In the genomic region with DNA sequence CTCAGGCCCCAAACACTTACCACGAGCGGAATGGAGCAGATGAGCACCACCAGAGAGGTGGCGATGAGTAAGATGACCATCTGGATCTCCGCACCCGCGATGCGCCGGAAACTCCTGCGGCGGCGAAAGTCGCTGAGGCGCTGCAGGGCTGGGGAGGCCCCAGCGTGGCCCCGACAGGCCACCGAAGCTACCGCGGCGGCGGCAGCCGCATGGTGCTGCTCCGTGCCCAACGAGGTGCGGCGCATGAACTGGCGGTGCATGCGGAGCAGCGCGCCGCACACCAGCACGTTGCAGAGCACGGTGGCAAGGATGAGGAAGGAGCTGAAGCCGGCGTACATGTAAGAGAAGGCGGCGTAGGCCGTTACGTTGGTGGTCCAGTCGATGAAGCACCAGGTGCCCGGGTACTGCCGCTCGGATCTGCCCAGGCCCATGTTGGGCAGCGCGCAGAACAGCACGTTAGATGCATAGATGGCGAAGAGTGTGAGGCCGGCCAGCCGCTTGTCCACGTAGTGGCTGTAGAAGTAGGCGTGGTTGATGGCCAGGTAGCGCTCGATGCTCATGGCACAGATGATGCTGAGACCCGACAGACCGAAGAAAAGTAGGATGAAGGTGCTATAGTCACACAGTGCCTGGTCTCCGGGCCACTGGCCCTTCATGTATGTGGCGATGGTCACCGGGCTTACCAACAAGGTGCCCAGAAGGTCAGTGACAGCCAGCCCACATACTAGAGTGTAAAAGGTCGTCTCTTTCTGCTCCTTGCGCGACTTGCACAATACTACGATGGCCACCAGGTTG, we compare ENCODE assay signal across 8 mouse cellular contexts. TPM values are rescaled to one million over a fixed set of nuclear protein-coding genes. Genes with fewer than 3 reads are reported as not detected.
DNase-seq lines count a peak whose midpoint lies in the region; ATAC-seq lines count a peak whose summit lies in the region.

No protein-coding gene starts in this region.

- H3K9me3 ChIP-seq in kidney, embryonic 15.5 days (replicated peaks), result no peaks in the 10 kb centered on the region
- H3K9me3 ChIP-seq in forebrain, embryonic 10.5 days, result no peaks in the 10 kb centered on the region
- no peaks in the 10 kb centered on the region for H3K9me3 ChIP-seq in hindbrain, embryonic 11.5 days (ENCODE audit: control insufficient read depth, low read length)
- no peaks in the 10 kb centered on the region for H3K9me3 ChIP-seq in liver, embryonic 13.5 days (replicated peaks)

- no peaks in the 10 kb centered on the region for H3K36me3 ChIP-seq in kidney, embryonic 15.5 days
- H3K36me3 ChIP-seq in forebrain, embryonic 10.5 days (replicated peaks), result no peaks in the 10 kb centered on the region
- H3K36me3 ChIP-seq in hindbrain, embryonic 11.5 days (ENCODE audit: control insufficient read depth, insufficient read depth, low read length), result no peaks in the 10 kb centered on the region
- H3K36me3 ChIP-seq in liver, embryonic 13.5 days, result no peaks in the 10 kb centered on the region

- ATAC-seq in kidney, embryonic 15.5 days (replicated peaks; ENCODE audit: low FRiP score), result peak; percentile 27
- ATAC-seq in hindbrain, embryonic 11.5 days (ENCODE audit: low FRiP score), result peak; percentile 61
- ATAC-seq in liver, embryonic 13.5 days (ENCODE audit: low read depth), result peak; percentile 27

- peak overlapping the region; percentile 99 for H3K4me2 ChIP-seq in kidney, embryonic 15.5 days
- H3K4me2 ChIP-seq in hindbrain, embryonic 11.5 days (replicated peaks; ENCODE audit: low read depth, low read length), result peak overlapping the region; percentile 92
- H3K4me2 ChIP-seq in liver, embryonic 13.5 days, result peak overlapping the region; percentile 100

- peak overlapping the region; percentile 60 for H3K4me3 ChIP-seq in kidney, embryonic 15.5 days (replicated peaks)
- peak overlapping the region; percentile 66 for H3K4me3 ChIP-seq in forebrain, embryonic 10.5 days
- H3K4me3 ChIP-seq in hindbrain, embryonic 11.5 days (ENCODE audit: low read depth, low read length), result peak overlapping the region; percentile 44
- peak overlapping the region; percentile 74 for H3K4me3 ChIP-seq in liver, embryonic 13.5 days (replicated peaks)

- WGBS in kidney, embryonic 15.5 days, result 2% methylated on average over 61 of the region's 61 CpGs
- WGBS in forebrain, embryonic 10.5 days, result 3% methylated on average over 61 of the region's 61 CpGs
- WGBS in hindbrain, embryonic 11.5 days, result 2% methylated on average over 51 of the region's 61 CpGs
- WGBS in liver, embryonic 13.5 days (ENCODE audit: insufficient replicate concordance), result 2% methylated on average over 61 of the region's 61 CpGs

- no peak for DNase-seq in kidney, adult 11 months
- peak; percentile 25 for DNase-seq in R1 (ENCODE audit: low read depth, low spot score)
- peak; percentile 39 for DNase-seq in forebrain, embryonic 10.5 days (ENCODE audit: extremely low spot score, low spot score)
- peak; percentile 56 for DNase-seq in hindbrain, embryonic 11.5 days (ENCODE audit: low spot score)
- no peak for DNase-seq in liver, embryonic 13.5 days
- peak; percentile 50 for DNase-seq in retina, postnatal 1 day
- no peak for DNase-seq in yolk sac, embryonic 10.5 days (ENCODE audit: low spot score)

- H3K4me1 ChIP-seq in kidney, embryonic 15.5 days, result peaks cover 51% of the 10 kb centered on the region
- H3K4me1 ChIP-seq in forebrain, embryonic 10.5 days, result peaks cover 33% of the 10 kb centered on the region
- H3K4me1 ChIP-seq in hindbrain, embryonic 11.5 days (replicated peaks; ENCODE audit: control insufficient read depth, insufficient read depth, low read length), result peaks cover 9% of the 10 kb centered on the region
- H3K4me1 ChIP-seq in liver, embryonic 13.5 days (replicated peaks), result peaks cover 72% of the 10 kb centered on the region

- no peak overlapping the region for H3K27ac ChIP-seq in kidney, embryonic 15.5 days
- H3K27ac ChIP-seq in forebrain, embryonic 10.5 days, result peak overlapping the region; percentile 67; the same call in 1 of the 2 replicates
- no peak overlapping the region for H3K27ac ChIP-seq in hindbrain, embryonic 11.5 days (ENCODE audit: low read depth, low read length)
- H3K27ac ChIP-seq in liver, embryonic 13.5 days, result peak overlapping the region; percentile 45; the same call in 1 of the 2 replicates

- H3K9ac ChIP-seq in kidney, embryonic 15.5 days, result peak overlapping the region; percentile 42
- H3K9ac ChIP-seq in hindbrain, embryonic 11.5 days (ENCODE audit: low read depth, low read length), result peak overlapping the region; percentile 34; the same call in 1 of the 2 replicates
- H3K9ac ChIP-seq in liver, embryonic 13.5 days, result peak overlapping the region; percentile 75

- peaks cover 30% of the 10 kb centered on the region for H3K27me3 ChIP-seq in kidney, embryonic 15.5 days
- H3K27me3 ChIP-seq in forebrain, embryonic 10.5 days (ENCODE audit: poor library complexity, severe bottlenecking), result peaks cover 73% of the 10 kb centered on the region
- H3K27me3 ChIP-seq in hindbrain, embryonic 11.5 days (ENCODE audit: control insufficient read depth, insufficient read depth, low read length), result peaks cover 33% of the 10 kb centered on the region
- peaks cover 37% of the 10 kb centered on the region for H3K27me3 ChIP-seq in liver, embryonic 13.5 days

RNA-seq across cellular contexts. Expression of a gene that starts 1.5 kb away (rescaled TPM):
- 4.2 and 5.2 TPM in 2 replicates for polyA plus RNA-seq in kidney, embryonic 15.5 days (2015; fragmentation: Nextera tagmentation; extraction: Ambion mirVana)
- 0.77 and 0.97 TPM in 2 replicates for polyA plus RNA-seq in forebrain, embryonic 10.5 days (2016; fragmentation: Nextera tagmentation; extraction: Ambion mirVana)
- 0.97 and 1.0 TPM in 2 replicates for polyA plus RNA-seq in hindbrain, embryonic 11.5 days (2014; fragmentation: Nextera tagmentation; extraction: Ambion mirVana)
- 2.2 and 2.4 TPM in 2 replicates for polyA plus RNA-seq in liver, embryonic 13.5 days (2015; fragmentation: Nextera tagmentation; extraction: Ambion mirVana)

RNA-seq across cellular contexts. Expression of a gene that starts 57.1 kb away (rescaled TPM):
- polyA plus RNA-seq in kidney, embryonic 15.5 days (2015; fragmentation: Nextera tagmentation; extraction: Ambion mirVana), result 45.1 and 45.2 TPM in 2 replicates
- polyA plus RNA-seq in forebrain, embryonic 10.5 days (2016; fragmentation: Nextera tagmentation; extraction: Ambion mirVana), result 33.3 and 34.1 TPM in 2 replicates
- 50.6 and 52.1 TPM in 2 replicates for polyA plus RNA-seq in hindbrain, embryonic 11.5 days (2014; fragmentation: Nextera tagmentation; extraction: Ambion mirVana)
- polyA plus RNA-seq in liver, embryonic 13.5 days (2015; fragmentation: Nextera tagmentation; extraction: Ambion mirVana), result 16.8 and 21.9 TPM in 2 replicates

Comparison
In these comparisons a context has a peak if more than half of its experiments do, and no peak if none do; other contexts are left out.
1. H3K27ac ChIP-seq: peak in forebrain, embryonic 10.5 days (single experiment) and liver, embryonic 13.5 days (single experiment); none in kidney, embryonic 15.5 days (single experiment) and hindbrain, embryonic 11.5 days (single experiment).
2. DNase-seq: peak in R1 (single experiment), forebrain, embryonic 10.5 days (single experiment), hindbrain, embryonic 11.5 days (single experiment) and retina, postnatal 1 day (single experiment); none in kidney, adult 11 months (single experiment), liver, embryonic 13.5 days (single experiment) and yolk sac, embryonic 10.5 days (single experiment).
3. Peak in every context shown above with its lines, with median percentiles within 50 percentile points of each other: ATAC-seq, H3K4me2 ChIP-seq, H3K4me3 ChIP-seq and H3K9ac ChIP-seq.